Mouse (Mus musculus): ENCODE data around the gene Slco2b1.

DNA sequence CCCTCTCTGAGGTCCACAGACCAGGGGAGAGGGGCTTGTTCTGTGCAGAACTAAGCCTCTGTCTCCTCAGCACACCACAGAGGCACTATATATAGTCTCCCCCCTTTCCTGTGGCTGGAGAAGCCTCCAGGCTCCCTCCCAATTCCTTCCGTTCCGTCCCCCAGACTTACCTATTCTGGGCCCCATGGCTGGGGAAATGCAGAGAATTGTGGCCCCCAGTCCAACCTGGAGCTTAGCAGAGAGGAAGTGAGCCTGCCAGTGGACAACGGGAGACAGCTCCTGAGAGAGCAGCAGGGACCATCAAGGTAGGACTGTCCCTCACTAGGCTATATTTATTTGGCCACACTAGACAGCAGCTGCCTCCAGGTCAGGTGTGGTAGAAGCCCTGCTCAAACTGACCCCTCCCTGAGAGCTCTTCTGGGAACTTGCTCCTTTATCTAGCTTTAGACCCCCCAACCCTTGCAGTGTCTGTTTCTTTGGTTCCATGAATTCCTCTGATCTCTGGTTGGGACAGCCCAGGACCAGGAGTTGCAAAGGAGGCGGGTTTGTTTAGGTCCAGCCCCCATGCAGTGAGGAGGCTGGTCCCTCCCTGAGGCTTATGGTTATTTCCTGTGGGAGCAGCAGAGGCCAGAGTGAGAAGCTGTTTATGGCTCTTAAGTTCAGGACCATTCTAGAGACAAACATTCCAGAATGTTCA lies 4.7 kb downstream of the Slco2b1 start:
- TF ChIP-seq CTCF (IDR thresholded peaks at IDR 0.05), result no peak
- no peak for TF ChIP-seq EP300 (IDR thresholded peaks at IDR 0.05)

Data from lung, postnatal 0 days (tissue).